10 mouse cellular contexts compared by ENCODE assay signal in genomic region chr19:60341485-60341884, GRCm38 (mm10).
DNase-seq lines count a peak whose midpoint lies in the region; ATAC-seq and TF ChIP-seq lines count a peak whose summit lies in the region.
"Had no signal": no experiment of that assay in that cellular context is flagged by ENCODE, and none has a peak within 500 bp of the region (broad histone marks: within the 10 kb centered on the region; RNA-seq: fewer than 3 reads in every experiment).

No protein-coding gene starts in this region.

- no peak overlapping the region for H3K27ac ChIP-seq in hindbrain, embryonic 11.5 days (ENCODE audit: low read depth, low read length)
- no peak overlapping the region for H3K27ac ChIP-seq in hindbrain, embryonic 13.5 days
- no peak overlapping the region for H3K27ac ChIP-seq in MEL (ENCODE audit: control insufficient read depth, low read depth, low read length)
- H3K27ac ChIP-seq in stomach, postnatal 0 days (replicated peaks), result no peak overlapping the region
- H3K27ac ChIP-seq: neural tube, embryonic 12.5 days had no signal

- TF ChIP-seq RAD21 in MEL (IDR thresholded peaks at IDR 0.05; ENCODE audit: low read depth, low read length), result peak; percentile 87

- no peak for ATAC-seq in hindbrain, embryonic 11.5 days (ENCODE audit: low FRiP score)
- no peak for ATAC-seq in hindbrain, embryonic 13.5 days (ENCODE audit: low FRiP score)
- no peak for ATAC-seq in stomach, postnatal 0 days (ENCODE audit: low FRiP score, low TSS enrichment)

- no peak for TF ChIP-seq EP300 in MEL (IDR thresholded peaks at IDR 0.05; ENCODE audit: low read depth in 1 of 2, low read length in 2 of 2)
- TF ChIP-seq EP300 in stomach, postnatal 0 days (optimal IDR thresholded peaks at IDR 0.05), result no peak

- H3K9me3 ChIP-seq in hindbrain, embryonic 11.5 days (ENCODE audit: control insufficient read depth, low read length), result no peaks in the 10 kb centered on the region
- H3K9me3 ChIP-seq in hindbrain, embryonic 13.5 days, result no peaks in the 10 kb centered on the region
- no peaks in the 10 kb centered on the region for H3K9me3 ChIP-seq in MEL (replicated peaks; ENCODE audit: insufficient read depth, low read length)
- no peaks in the 10 kb centered on the region for H3K9me3 ChIP-seq in stomach, postnatal 0 days (ENCODE audit: control insufficient read depth, low read length)
- H3K9me3 ChIP-seq: neural tube, embryonic 12.5 days had no signal

- no peaks in the 10 kb centered on the region for H3K4me1 ChIP-seq in hindbrain, embryonic 11.5 days (replicated peaks; ENCODE audit: control insufficient read depth, insufficient read depth, low read length)
- H3K4me1 ChIP-seq in hindbrain, embryonic 13.5 days (replicated peaks), result no peaks in the 10 kb centered on the region
- H3K4me1 ChIP-seq in MEL (ENCODE audit: control insufficient read depth in 1 of 2, insufficient read depth in 2 of 2, low read length in 2 of 2), result no peaks in the 10 kb centered on the region
- H3K4me1 ChIP-seq in stomach, postnatal 0 days (replicated peaks; ENCODE audit: control insufficient read depth, insufficient read depth), result no peaks in the 10 kb centered on the region
- H3K4me1 ChIP-seq: neural tube, embryonic 12.5 days had no signal

- no peak overlapping the region for H3K4me3 ChIP-seq in hindbrain, embryonic 11.5 days (ENCODE audit: low read depth, low read length)
- H3K4me3 ChIP-seq in hindbrain, embryonic 13.5 days, result no peak overlapping the region
- no peak overlapping the region for H3K4me3 ChIP-seq in MEL (ENCODE audit: control insufficient read depth in 1 of 2, insufficient read depth in 1 of 2, low read depth in 2 of 2, low read length in 2 of 2)
- H3K4me3 ChIP-seq in stomach, postnatal 0 days (ENCODE audit: low read depth, low read length), result no peak overlapping the region
- H3K4me3 ChIP-seq: erythroblast, embryonic 14.5 days; neural tube, embryonic 12.5 days had no signal

- H3K9ac ChIP-seq in hindbrain, embryonic 11.5 days (ENCODE audit: low read depth, low read length), result no peak overlapping the region
- H3K9ac ChIP-seq in hindbrain, embryonic 13.5 days, result no peak overlapping the region
- H3K9ac ChIP-seq in MEL (ENCODE audit: control insufficient read depth, low read depth, low read length, poor library complexity, severe bottlenecking), result no peak overlapping the region
- H3K9ac ChIP-seq in stomach, postnatal 0 days (ENCODE audit: low read length), result no peak overlapping the region
- H3K9ac ChIP-seq: neural tube, embryonic 12.5 days had no signal

- no peak for TF ChIP-seq POLR2A in MEL (IDR thresholded peaks at IDR 0.05; ENCODE audit: control insufficient read depth in 1 of 2, insufficient read depth in 1 of 2, low read depth in 1 of 2, low read length in 2 of 2, poor library complexity in 1 of 2)

- TF ChIP-seq CTCF in MEL (IDR thresholded peaks at IDR 0.05 in 2 of 3, conservative IDR thresholded peaks at IDR 0.05 in 1 of 3; ENCODE audit: control insufficient read depth in 1 of 3, insufficient read depth in 1 of 3, low read depth in 2 of 3, low read length in 3 of 3, poor library complexity in 1 of 3, severe bottlenecking in 1 of 3), result peak; percentile 87 to 93 (median 92)
- TF ChIP-seq CTCF in stomach, postnatal 0 days (IDR thresholded peaks at IDR 0.05; ENCODE audit: low read depth), result peak; percentile 89

- WGBS in hindbrain, embryonic 11.5 days, result 10% methylated on average over 3 of the region's 3 CpGs
- 10% methylated on average over 3 of the region's 3 CpGs for WGBS in hindbrain, embryonic 13.5 days
- 9% methylated on average over 3 of the region's 3 CpGs for WGBS in stomach, postnatal 0 days

- no peaks in the 10 kb centered on the region for H3K36me3 ChIP-seq in hindbrain, embryonic 11.5 days (ENCODE audit: control insufficient read depth, insufficient read depth, low read length)
- H3K36me3 ChIP-seq in hindbrain, embryonic 13.5 days, result no peaks in the 10 kb centered on the region
- no peaks in the 10 kb centered on the region for H3K36me3 ChIP-seq in MEL (ENCODE audit: control insufficient read depth in 1 of 2, insufficient read depth in 2 of 2, low read length in 2 of 2)
- no peaks in the 10 kb centered on the region for H3K36me3 ChIP-seq in stomach, postnatal 0 days (ENCODE audit: control insufficient read depth, insufficient read depth, low read length)
- H3K36me3 ChIP-seq: neural tube, embryonic 12.5 days had no signal

- H3K79me2 ChIP-seq in MEL (ENCODE audit: control insufficient read depth, insufficient read depth, low read length, poor library complexity), result no peaks in the 10 kb centered on the region

- no peak overlapping the region for H3K4me2 ChIP-seq in hindbrain, embryonic 11.5 days (replicated peaks; ENCODE audit: low read depth, low read length)
- H3K4me2 ChIP-seq in hindbrain, embryonic 13.5 days, result no peak overlapping the region
- H3K4me2 ChIP-seq in stomach, postnatal 0 days (replicated peaks; ENCODE audit: low read depth), result no peak overlapping the region
- H3K4me2 ChIP-seq: neural tube, embryonic 12.5 days had no signal

- DNase-seq in hindbrain, embryonic 11.5 days (ENCODE audit: low spot score), result peak; percentile 84
- peak; percentile 83 for DNase-seq in MEL (ENCODE audit: low read depth, low spot score)
- DNase-seq in cerebellum, adult 9-10 months, result peak; percentile 26
- peak; percentile 52 for DNase-seq in gastrocnemius, postnatal 10 days
- peak; percentile 81 to 84 for DNase-seq in layer of hippocampus, postnatal 10 days (ENCODE audit: low spot score in 2 of 2)
- DNase-seq in mesoderm, embryonic 11.5 days (ENCODE audit: low read depth, low spot score), result peak; percentile 77
- peak; percentile 55 for DNase-seq in stomach, postnatal 0 days (ENCODE audit: low spot score)

- H3K27me3 ChIP-seq in hindbrain, embryonic 11.5 days (ENCODE audit: control insufficient read depth, insufficient read depth, low read length), result no peaks in the 10 kb centered on the region
- H3K27me3 ChIP-seq in hindbrain, embryonic 13.5 days, result no peaks in the 10 kb centered on the region
- peaks cover 9 to 10% of the 10 kb centered on the region in 2 experiments for H3K27me3 ChIP-seq in MEL (ENCODE audit: control insufficient read depth in 1 of 2, insufficient read depth in 2 of 2, low read length in 2 of 2)
- H3K27me3 ChIP-seq in stomach, postnatal 0 days (ENCODE audit: control insufficient read depth, insufficient read depth, low read length), result no peaks in the 10 kb centered on the region
- H3K27me3 ChIP-seq: neural tube, embryonic 12.5 days had no signal

TF ChIP-seq in MEL, 35 proteins besides CTCF, POLR2A, EP300 and RAD21:
- TF ChIP-seq MEF2A (IDR thresholded peaks at IDR 0.05; ENCODE audit: extremely low read depth, insufficient replicate concordance, low read depth, low read length, poor library complexity, severe bottlenecking) (no peak), MXI1 (IDR thresholded peaks at IDR 0.05; ENCODE audit: low read depth, low read length) (no peak), HCFC1 (IDR thresholded peaks at IDR 0.05; ENCODE audit: low read depth, low read length) (no peak), ETS1 (IDR thresholded peaks at IDR 0.05; ENCODE audit: low read depth, low read length) (no peak), ZC3H11A (IDR thresholded peaks at IDR 0.05; ENCODE audit: low read depth, low read length) (peak; percentile 70), POLR2AphosphoS2 (IDR thresholded peaks at IDR 0.05; ENCODE audit: low read length) (no peak), UBTF (IDR thresholded peaks at IDR 0.05; ENCODE audit: borderline replicate concordance, insufficient read depth, low read depth, low read length) (no peak), JUND (IDR thresholded peaks at IDR 0.05; ENCODE audit: low read depth, low read length) (no peak), SMC3 (IDR thresholded peaks at IDR 0.05; ENCODE audit: low read depth, low read length) (peak; percentile 91), SIN3A (IDR thresholded peaks at IDR 0.05; ENCODE audit: low read length) (no peak), MAZ (IDR thresholded peaks at IDR 0.05; ENCODE audit: low read depth, low read length) (no peak), TBP (IDR thresholded peaks at IDR 0.05; ENCODE audit: low read depth, low read length) (no peak), TAL1 (IDR thresholded peaks at IDR 0.05; ENCODE audit: low read length) (no peak), NELFE (IDR thresholded peaks at IDR 0.05; ENCODE audit: low read depth, low read length) (no peak), POLR2AphosphoS5 (IDR thresholded peaks at IDR 0.05; ENCODE audit: borderline replicate concordance, low read depth, low read length) (no peak), KAT2A (conservative IDR thresholded peaks at IDR 0.05; ENCODE audit: low read depth, low read length) (no peak), USF1 (IDR thresholded peaks at IDR 0.05; ENCODE audit: low read depth, low read length) (no peak)

Comparison
In these comparisons a context has a peak if more than half of its experiments do, and no peak if none do; other contexts are left out.
1. DNase-seq: peak in every context shown above with its lines; median percentile 84 in hindbrain, embryonic 11.5 days; 83 in MEL; 82 in layer of hippocampus, postnatal 10 days; 77 in mesoderm, embryonic 11.5 days; 55 in stomach, postnatal 0 days; 52 in gastrocnemius, postnatal 10 days; 26 in cerebellum, adult 9-10 months.